Mouse (Mus musculus) liver, adult 2 months (tissue): ENCODE measurements at regions not wholly inside any gene's neighbourhood (a gene's known extent, or its start where the extent isn't known, plus 50 kb on each side); places are given as distances from the start of the nearest gene placed in this dataset.

Experiments used
- DNase-seq: peaks from one replicate; pipeline ENCODE4 v3.0.0-alpha.2; 2011; ENCODE audit warnings: low read depth, low spot score; ENCODE audit errors: extremely low read depth
- H3K27ac ChIP-seq: fragments of 200-500 bp; replicated peaks from 2 replicates; pipeline ENCODE4 v1.5.1; 2012; ENCODE audit warnings: low read depth, mild to moderate bottlenecking, control low read depth, inconsistent platforms, low read length; ENCODE audit not compliant: insufficient read depth
- H3K27me3 ChIP-seq: fragments of 200-500 bp; 2 replicates; pipeline ENCODE4 v1.6.1; 2012; ENCODE audit warnings: mild to moderate bottlenecking, moderate library complexity, low read length, inconsistent platforms; ENCODE audit not compliant: control insufficient read depth, insufficient read depth
- H3K36me3 ChIP-seq: fragments of 200-500 bp; 2 replicates; pipeline ENCODE4 v1.6.1; 2012; ENCODE audit warnings: low read length, inconsistent platforms; ENCODE audit not compliant: control insufficient read depth, insufficient read depth
- H3K4me1 ChIP-seq: fragments of 200-500 bp; 2 replicates; pipeline ENCODE4 v1.6.1; 2011; ENCODE audit warnings: low read length; ENCODE audit not compliant: control insufficient read depth, insufficient read depth
- H3K4me3 ChIP-seq: fragments of 200-500 bp; 2 replicates; pipeline ENCODE4 v1.5.1; 2011; ENCODE audit warnings: low read depth, mild to moderate bottlenecking, control low read depth, low read length, moderate library complexity; ENCODE audit not compliant: insufficient read depth
- H3K79me2 ChIP-seq: fragments of 200-500 bp; 2 replicates; pipeline ENCODE4 v1.6.1; 2012; ENCODE audit warnings: inconsistent platforms, mild to moderate bottlenecking, low read length, moderate library complexity; ENCODE audit not compliant: control insufficient read depth, insufficient read depth
- H3K9ac ChIP-seq: fragments of 200-500 bp; 2 replicates; pipeline ENCODE4 v1.6.1; 2012; ENCODE audit warnings: low read depth, mild to moderate bottlenecking, control low read depth, inconsistent platforms, low read length
- CTCF ChIP-seq: fragments of 200-500 bp; IDR thresholded peaks from 2 replicates; pipeline ENCODE4 v1.5.1; 2011; ENCODE audit warnings: low read depth, low read length, control low read depth
- POLR2A ChIP-seq: fragments of 200-500 bp; IDR thresholded peaks from 2 replicates; pipeline ENCODE4 v1.6.1; 2011; ENCODE audit warnings: low read length, control low read depth; ENCODE audit not compliant: insufficient read depth; ENCODE audit errors: extremely low read depth
- WGBS: fragments of 180-500 bp; shearing (Covaris S2); methylation state at CpG from one replicate; pipeline ENCODE4 v1.1.7; 2018; 5-methylcytosine and 5-hydroxymethylcytosine counted together

DNA sequence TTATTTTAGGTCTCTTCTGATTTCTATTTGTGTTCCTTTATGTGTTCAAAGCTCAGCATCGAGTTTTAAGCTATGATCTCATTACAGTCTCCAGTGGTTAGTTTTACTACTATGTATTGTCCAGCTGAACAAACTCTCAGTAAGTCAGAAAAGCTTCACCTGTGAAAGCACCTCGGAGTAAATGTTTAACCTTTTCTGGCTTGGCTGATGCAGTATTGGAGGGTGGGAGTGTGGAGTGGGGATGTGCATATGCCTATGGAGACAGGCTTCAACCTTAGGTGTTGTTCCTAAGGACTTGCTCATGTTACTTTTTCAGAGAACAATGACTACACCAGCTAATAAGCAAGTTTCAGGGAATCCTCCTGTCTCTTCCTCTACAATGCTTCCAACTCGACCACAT is 67.6 kb upstream of the Gm10295 start:
- TF ChIP-seq POLR2A (no peak), CTCF (no peak)
- WGBS: 33% methylated on average over 3 of the region's 3 CpGs
- no peak overlapping the region for H3K4me3 ChIP-seq
- H3K36me3 ChIP-seq: no peaks in the 10 kb centered on the region
- H3K27ac ChIP-seq: 0 out of 2 replicates have a peak overlapping the region, but pooled peaks have one; percentile 4
- no peak overlapping the region for H3K9ac ChIP-seq
- H3K79me2 ChIP-seq: no peaks in the 10 kb centered on the region
- no peaks in the 10 kb centered on the region for H3K27me3 ChIP-seq
- H3K4me1 ChIP-seq: no peaks in the 10 kb centered on the region
- no peak for DNase-seq

DNA sequence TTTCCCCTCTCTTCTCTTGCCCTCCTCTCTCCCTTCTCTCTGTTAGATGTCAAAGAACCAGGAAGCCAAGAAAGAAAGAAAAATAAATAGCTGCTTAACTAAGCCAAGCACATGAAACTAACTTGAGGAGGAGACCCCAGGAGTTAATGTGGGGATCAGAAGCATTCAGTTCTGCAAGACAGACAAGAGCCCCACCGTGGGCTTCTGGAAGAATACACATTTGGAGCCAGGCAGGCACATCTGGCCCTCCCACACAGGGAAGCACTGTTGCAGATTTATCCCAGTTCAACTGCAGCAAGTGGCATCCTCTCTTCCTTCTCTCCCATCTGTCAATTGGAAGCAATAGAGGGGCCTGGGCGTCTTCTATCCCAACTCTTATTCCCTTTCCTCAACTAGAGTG is 63.5 kb upstream of the Gm10295 start:
- DNase-seq: no peak
- H3K27ac ChIP-seq: no peak overlapping the region
- H3K4me1 ChIP-seq: peaks cover 1% of the 10 kb centered on the region; the same call in 1 of the 2 replicates
- no peaks in the 10 kb centered on the region for H3K79me2 ChIP-seq
- no peaks in the 10 kb centered on the region for H3K27me3 ChIP-seq
- 69% methylated on average over 2 of the region's 2 CpGs for WGBS
- H3K4me3 ChIP-seq: no peak overlapping the region
- H3K9ac ChIP-seq: no peak overlapping the region
- TF ChIP-seq CTCF: no peak
- no peak for TF ChIP-seq POLR2A
- H3K36me3 ChIP-seq: no peaks in the 10 kb centered on the region

DNA sequence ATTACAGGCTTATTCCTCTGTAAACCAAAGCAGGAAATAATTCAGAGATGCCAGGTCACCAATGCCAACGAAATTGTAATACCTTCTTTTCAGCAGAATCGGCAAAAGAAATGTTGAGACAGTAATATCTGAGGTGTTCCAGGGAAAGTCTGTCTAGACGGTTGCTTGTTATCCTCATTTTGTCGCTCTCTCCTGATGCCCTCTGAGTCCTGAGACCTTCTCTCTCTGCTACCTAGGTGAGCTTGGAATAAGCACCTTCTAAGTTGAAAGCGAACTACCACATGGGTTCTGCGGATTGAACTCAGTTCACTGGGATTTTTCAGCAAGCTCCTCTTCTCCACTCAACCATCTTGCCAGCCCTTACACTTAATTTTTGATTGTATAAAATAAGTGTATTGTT is 61.8 kb upstream of the Gm10295 start:
- H3K27me3 ChIP-seq: no peaks in the 10 kb centered on the region
- 83% methylated on average over 6 of the region's 6 CpGs for WGBS
- peaks cover 1% of the 10 kb centered on the region; the same call in 1 of the 2 replicates for H3K4me1 ChIP-seq
- no peaks in the 10 kb centered on the region for H3K79me2 ChIP-seq
- H3K9ac ChIP-seq: no peak overlapping the region
- no peak overlapping the region for H3K27ac ChIP-seq
- no peak for DNase-seq
- no peaks in the 10 kb centered on the region for H3K36me3 ChIP-seq
- H3K4me3 ChIP-seq: no peak overlapping the region
- TF ChIP-seq CTCF (no peak), POLR2A (no peak)

DNA sequence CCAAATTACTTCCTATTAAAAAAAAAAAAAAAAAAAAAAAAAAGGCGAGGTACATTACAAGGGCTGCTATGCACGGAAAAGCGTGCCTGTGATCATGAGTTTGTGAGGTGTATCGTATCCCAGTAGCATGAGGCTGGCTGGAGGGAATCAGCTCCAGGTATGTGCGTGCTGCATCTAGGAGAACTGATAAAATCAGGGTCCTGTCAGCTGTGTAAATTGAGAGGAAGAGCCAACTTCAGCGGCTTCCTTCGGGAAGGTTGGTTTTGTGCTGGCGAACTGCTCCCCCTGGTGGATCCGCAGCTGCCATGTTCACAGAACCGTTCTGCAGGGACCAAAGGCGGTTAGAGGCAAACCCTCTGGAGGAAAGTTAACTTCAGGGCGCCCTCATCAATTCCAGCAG is 60.8 kb upstream of the Gm10295 start:
- TF ChIP-seq POLR2A: no peak
- peak; percentile 95 for TF ChIP-seq CTCF
- no peaks in the 10 kb centered on the region for H3K79me2 ChIP-seq
- peaks cover 1% of the 10 kb centered on the region; the same call in 1 of the 2 replicates for H3K4me1 ChIP-seq
- DNase-seq: peak; percentile 59
- 1% methylated on average over 12 of the region's 12 CpGs for WGBS
- no peaks in the 10 kb centered on the region for H3K27me3 ChIP-seq
- H3K4me3 ChIP-seq: peak overlapping the region; percentile 24; the same call in 1 of the 2 replicates
- H3K9ac ChIP-seq: peak overlapping the region; percentile 46; the same call in 1 of the 2 replicates
- H3K36me3 ChIP-seq: no peaks in the 10 kb centered on the region
- H3K27ac ChIP-seq: peak overlapping the region; percentile 20; the same call in 1 of the 2 replicates

DNA sequence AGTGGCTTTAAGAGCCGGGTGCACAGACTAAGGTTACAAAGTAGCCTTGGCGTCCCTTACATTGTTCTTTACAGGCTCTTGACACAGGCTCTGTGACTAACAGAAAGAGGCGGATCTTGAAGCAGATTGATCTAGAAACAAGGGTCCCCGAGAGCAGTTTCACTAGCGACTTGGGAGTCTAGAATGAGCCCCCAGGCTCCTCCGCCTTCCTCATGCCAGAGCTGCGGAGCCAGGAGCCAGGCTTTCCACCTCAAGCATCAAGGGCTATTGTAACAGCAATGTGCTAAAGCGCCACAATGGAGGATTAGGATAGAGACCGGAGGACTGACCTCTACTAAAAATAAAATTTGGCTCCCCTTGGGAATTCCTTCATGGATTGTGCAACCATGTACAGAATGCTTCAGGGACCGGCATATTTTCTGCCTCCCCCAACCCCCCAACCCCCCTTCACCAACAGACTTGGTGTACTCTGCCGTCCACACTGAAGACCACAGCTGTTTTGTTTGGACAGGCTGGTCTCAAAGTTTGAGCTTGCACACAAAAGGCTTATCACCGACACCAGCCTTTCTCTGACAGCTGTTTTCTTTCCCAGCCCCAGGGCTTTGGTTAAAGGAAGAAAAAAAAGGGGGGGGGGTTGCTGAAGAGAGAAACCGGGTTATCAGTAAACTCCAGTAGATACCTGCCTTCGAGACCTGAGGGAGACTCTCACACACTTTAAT is 60.2 kb upstream of the Gm10295 start:
- H3K9ac ChIP-seq: no peak overlapping the region
- no peaks in the 10 kb centered on the region for H3K27me3 ChIP-seq
- no peak overlapping the region for H3K4me3 ChIP-seq
- H3K27ac ChIP-seq: peak overlapping the region; percentile 49
- H3K4me1 ChIP-seq: peaks cover 1% of the 10 kb centered on the region; the same call in 1 of the 2 replicates
- TF ChIP-seq CTCF (no peak), POLR2A (no peak)
- no peaks in the 10 kb centered on the region for H3K79me2 ChIP-seq
- DNase-seq: peak; percentile 36
- 12% methylated on average over 14 of the region's 14 CpGs for WGBS
- no peaks in the 10 kb centered on the region for H3K36me3 ChIP-seq

DNA sequence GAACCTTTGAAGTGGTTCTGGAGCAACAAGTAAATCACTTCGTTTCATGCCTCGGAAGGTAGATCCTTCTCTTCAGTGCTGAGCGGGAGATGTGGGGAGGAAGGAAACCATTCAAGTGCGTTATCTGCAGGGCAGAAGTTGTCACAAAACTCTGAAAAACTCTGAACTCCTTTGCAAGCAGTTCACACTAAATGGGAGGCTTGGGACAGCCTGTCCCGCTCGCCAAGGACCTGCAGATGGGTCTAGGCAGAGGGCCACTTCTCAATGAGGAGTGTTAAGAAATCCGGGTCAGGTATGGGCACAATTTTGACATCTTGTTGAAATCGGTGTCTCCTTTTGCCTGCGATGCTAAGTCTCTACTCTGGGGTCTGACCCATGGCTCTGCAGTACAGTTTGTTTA is 58.6 kb upstream of the Gm10295 start:
- Histone ChIP-seq H3K4me1 (peaks cover 1% of the 10 kb centered on the region; the same call in 1 of the 2 replicates), H3K27ac (peak overlapping the region; percentile 28; the same call in 1 of the 2 replicates), H3K79me2 (no peaks in the 10 kb centered on the region), H3K27me3 (no peaks in the 10 kb centered on the region), H3K9ac (no peak overlapping the region), H3K36me3 (no peaks in the 10 kb centered on the region), H3K4me3 (no peak overlapping the region)
- 65% methylated on average over 9 of the region's 9 CpGs for WGBS
- TF ChIP-seq CTCF (no peak), POLR2A (no peak)
- DNase-seq: no peak
